Mouse (Mus musculus) spleen, postnatal 10 days (tissue): ENCODE data around the gene Polr2c.

Experiments
- DNase-seq, 2 experiments: peaks; one replicate each; pipeline ENCODE4 v3.0.0; 2021 to 2022; ENCODE audit warnings: low spot score in 2 of 2

The Polr2c gene

DNA sequence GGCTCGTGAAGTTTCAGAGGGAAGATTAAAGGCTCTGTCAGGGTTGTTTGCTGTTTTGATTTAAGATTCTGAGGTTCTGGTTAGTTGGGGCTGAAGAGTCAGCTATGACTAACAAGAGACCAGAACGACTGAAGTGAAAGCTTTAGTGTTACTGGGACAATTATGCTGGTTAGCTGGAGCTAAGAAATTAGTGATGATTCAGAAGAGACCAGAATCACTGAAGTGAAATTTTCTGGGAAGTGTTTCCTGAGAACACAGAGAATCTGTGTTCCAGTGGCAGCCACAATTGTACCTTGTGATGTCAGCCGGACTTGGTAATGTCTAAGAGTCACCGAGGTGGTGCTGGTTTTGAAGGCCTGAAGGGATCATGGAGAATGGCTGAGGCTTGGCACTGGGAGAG is 23.5 kb downstream of the Polr2c start:
- DNase-seq = no peak

DNA sequence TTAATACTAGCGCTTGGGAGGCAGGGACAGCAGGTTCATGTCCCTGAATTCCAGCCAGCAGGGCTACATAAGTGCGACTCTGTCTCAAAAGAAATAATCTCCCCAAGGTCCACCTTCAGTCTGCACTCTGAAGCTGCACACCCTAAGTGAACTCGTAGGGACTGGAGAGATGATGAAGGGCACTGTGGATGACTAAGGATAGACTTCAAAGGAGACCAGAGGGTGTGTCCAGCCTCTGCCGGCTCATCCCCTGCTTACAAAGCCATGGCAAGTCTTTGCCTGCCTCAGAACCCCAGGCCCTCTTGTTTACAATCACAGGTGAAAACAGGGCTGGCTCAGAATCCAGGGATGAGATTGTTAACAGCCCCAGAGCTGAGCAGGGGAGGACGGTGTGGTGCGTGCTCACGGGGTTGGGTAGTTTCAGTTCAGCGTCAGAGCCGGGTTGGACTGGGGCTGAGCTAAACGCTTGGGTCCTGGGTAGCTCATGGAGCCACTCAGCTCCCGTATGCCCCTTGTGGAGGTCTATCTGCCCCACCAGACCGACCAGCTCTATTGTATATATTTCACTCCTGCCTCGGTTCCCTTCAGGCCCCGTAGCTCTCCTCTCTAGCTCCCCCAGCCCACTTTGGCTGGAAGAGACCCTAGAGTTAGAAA is 31.3 kb downstream of the Polr2c start:
- DNase-seq = no peak

DNA sequence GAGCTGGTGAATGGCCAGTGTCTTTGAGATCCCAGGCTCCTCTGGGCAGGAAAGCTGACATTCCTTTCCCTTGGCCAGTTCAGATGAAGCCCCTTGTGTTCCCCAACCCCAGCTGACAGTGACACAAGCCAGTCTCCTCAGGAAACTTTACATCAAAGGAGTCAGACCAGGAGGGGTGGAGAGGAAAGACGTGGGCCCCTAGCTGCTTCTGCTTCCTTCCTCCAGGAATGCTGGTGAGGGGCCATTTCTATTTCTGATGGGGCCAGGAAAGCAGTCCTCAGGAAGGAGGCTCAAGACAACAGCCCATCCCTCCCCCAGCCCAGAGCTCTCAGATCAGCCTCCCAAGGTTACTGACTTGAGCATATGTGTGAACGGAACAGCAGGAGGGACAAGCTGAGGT is 35.7 kb downstream of the Polr2c start:
- DNase-seq = no peak

DNA sequence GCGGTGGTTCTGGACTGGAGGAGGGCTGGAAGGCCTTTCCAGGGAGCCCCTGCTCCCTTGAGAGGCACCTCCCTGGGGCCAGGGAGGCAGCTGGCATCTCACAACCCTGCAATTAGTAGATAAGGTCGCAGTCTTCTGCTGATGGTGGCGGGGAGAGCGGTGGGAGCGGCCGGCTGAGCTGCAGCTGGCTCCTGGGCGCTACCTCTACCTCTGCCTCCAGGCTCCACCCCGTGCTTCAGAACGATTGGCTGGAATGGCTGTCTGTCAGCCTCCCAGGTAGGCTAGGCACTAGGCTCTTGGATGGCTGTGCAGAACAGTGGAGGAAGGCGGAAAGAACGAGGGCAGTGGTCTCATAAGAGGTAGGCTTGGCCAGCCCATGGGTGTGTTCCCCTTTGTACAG is 42.0 kb downstream of the Polr2c start:
- DNase-seq = peak; percentile 81 to 90

DNA sequence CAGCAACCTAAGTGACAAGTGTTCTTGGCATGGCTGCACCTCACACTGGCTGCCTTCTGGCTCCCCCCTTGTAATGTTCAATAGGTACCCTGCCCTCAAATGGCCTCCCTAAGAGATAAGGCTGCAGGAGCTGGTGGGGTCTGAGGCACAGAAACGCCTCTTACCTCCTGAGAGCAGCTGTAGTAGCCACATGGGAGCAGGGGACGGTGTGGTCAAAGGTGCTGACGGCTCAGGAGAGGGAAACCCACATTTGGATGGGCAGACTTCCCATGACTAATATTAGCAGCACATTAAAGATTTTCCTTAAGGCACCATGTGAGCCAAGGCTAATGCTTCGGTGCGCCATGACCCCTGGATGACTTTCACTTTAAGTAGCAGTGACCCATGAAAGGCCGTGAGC is 43.4 kb downstream of the Polr2c start:
- DNase-seq = no peak

DNA sequence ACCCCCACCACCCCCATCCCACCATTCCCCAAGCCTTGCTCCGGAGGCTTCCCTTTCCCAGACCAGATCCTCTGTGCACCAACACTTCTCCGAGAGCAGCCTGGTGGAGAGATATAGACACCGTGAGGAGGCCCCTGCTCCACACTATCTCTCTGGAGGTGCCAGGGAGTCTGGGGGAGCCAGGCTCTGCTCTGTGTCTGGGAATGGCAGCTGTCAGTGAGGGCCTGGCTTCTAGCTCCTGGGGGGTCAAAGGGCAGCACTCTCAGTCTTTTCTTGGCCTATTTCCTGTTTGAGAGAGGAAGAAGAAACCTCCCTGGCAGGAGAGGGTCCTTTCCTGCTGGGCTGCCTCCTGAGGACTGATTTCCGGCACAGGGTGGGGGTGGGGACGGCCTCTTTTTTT is 43.8 kb downstream of the Polr2c start:
- no peak for DNase-seq

DNA sequence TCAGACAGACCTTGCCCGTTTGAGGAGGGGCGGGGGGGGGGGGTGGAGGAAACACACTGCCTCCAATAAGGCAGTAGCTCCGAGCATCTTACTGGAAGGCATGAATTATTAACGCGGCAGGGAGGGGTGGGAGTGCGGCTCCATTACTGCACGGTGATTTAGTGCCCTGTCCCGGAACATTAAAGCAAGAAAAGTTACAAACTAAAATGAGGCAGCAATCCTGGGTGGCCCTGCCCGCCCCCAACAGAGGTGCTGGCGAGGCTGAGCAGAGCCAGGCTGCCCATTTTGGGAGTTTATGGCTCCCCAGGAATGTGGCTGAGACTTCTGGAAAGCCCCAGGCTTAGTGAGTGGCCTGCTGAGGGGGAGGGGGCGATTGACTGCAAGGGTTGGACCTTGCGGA is 46.5 kb downstream of the Polr2c start:
- no peak for DNase-seq

DNA sequence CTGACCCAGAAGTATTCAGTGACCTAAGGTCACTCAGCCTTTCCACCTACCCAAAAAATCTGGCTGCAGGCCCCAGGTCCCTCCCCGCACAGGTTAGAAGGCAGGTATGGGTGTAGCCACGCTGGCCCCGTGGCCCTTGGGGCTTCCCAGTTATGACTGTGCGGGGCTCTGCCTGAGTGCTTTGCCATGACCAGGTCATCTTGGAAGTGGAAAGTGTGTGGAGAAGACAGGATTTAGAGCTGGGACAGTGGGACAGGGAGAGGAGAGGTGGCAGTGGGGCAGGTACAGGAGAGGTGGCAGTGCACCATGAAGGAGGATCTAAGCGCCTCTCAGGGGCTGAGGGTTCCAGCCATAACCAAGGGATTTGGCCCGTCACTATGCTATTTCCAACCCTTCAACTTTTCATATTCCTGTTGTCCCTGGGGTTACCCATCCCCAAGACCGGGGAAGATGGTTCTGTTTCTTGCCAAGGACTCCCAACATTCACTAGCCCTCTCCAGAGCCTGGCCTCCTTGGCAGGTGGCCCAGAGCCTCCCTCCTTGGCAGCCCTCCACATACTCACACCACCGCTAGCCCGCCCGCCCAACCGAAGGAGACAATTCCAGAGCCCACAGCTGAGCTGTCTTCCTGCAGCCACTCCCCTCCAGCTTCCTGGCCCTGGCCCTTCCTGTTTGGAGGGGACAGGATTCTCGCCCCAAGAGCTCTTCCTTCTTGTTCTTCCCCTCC is 47.4 kb downstream of the Polr2c start:
- peak in 1 of 2 experiments; percentile 70 for DNase-seq

DNA sequence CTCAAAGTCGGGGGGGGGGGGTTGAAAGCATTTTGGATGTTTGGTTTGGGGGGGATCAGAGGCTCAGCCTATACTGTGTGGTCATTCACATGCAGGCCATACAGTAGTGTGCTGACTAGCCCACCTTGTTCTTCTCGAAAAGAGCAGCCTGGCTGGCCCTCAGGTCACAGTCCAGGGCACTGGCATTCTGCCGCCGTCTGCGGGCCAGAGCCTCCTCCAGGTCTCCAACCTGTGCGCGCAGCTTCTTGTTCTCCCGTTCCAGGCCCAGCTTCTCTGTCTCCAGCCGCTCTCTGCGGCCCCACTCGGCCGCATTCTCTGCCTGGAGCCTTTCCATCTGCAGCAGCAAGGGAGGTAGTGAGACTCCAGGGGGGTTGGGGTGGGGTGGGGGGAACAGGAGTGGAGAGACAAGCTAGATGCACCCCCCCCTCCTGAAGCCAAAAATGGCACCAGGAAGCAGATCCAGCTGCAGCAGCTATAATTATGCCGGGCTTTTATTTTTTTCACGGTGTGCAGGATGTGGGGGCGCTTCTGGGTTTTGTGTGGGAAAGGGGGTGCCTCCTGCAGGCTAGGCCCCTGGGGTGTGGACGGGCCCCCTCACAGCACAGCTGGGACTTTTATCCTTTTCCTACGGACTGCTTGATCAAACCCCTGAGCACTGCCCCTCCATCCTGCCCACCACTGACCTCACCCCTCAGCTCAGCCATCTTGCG is 50.5 kb downstream of the Polr2c start:
- DNase-seq = no peak

DNA sequence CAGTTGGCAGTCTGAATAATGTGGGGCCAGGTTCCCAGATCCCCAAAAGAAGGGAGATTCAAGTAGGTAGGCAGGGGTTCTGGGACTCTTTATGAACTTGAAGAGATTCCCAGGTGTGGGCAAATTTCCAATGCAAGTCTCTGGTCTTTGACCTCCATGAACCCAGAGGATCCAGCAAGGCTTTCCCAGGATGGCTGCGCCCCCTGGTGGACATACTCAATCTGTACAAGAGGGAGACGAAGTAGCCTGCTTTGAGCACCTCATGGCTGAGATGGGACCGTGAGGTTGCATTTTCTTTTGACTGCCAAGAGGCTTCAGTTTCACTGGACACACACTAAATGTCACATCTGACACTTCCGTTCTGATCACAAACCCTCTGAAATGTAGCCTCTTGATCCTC is 51.6 kb downstream of the Polr2c start:
- DNase-seq = peak; percentile 86 to 92

DNA sequence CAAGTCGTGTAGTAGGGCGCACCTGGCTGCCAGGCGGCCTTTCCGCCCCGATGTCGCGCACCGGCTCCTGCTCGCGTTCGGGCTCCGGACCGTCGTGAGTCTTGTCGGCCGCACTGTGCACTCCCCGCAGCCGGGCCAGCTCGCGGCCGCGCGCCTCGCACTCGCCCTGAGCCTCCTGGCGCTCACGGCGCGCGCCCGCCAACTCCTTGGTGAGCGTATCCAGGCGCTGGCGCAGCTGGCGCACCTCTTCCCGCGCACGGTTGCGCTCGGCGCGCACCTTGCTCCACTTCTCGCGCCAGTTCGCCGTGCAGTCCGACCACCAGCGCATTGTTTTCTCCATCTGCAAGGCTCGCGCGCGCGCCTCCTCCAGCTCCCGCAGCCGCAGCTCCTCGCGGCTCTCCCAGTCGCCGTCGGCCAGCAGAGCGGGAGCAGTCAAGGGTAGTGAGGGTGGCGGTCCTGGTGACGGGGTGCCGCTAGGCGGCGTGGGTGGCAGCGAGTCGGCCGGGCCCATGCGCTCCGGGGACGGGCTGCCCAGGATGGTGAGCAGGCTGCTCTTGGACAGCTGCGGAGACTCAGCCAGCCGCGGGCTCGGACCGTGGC is 55.9 kb downstream of the Polr2c start:
- peak in 1 of 2 experiments; percentile 68 for DNase-seq

DNA sequence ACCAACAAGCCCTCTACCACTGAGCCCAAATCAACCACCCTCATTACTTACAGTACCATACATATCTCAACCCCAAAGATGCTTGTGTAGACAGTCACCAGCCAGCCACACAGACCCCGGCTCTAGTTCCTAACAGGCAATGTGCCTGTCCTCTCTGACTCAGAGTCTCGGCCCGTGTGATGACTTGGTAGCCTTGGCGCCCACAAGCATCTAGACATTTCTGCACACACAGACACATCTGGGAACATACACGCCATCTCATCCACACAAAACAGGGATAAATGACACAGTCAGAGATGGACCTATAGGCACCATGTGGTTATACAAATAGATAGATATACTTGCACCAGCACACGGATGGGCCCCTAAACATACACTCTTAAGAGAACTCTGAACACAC is 57.0 kb downstream of the Polr2c start:
- no peak for DNase-seq

DNA sequence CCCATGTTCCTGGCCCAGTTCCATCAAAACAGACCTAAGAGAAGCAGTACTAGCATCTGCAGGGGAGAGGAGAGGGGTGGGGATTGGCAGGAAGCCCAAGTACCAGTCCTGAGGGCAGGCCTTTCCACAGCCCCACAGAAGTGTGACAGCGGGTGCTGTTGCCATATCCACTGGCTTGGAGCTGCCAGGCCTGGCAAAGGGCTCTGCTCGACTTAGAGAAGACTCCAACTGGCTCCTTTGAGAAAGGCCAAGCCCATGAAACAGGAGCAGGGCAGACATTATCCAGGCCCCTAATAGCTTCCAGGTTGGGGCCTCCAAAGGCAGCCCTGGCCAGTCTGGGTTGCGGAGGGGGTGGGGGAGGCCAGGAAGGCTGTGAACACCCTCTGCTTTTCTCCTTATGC is 57.5 kb downstream of the Polr2c start:
- no peak for DNase-seq

DNA sequence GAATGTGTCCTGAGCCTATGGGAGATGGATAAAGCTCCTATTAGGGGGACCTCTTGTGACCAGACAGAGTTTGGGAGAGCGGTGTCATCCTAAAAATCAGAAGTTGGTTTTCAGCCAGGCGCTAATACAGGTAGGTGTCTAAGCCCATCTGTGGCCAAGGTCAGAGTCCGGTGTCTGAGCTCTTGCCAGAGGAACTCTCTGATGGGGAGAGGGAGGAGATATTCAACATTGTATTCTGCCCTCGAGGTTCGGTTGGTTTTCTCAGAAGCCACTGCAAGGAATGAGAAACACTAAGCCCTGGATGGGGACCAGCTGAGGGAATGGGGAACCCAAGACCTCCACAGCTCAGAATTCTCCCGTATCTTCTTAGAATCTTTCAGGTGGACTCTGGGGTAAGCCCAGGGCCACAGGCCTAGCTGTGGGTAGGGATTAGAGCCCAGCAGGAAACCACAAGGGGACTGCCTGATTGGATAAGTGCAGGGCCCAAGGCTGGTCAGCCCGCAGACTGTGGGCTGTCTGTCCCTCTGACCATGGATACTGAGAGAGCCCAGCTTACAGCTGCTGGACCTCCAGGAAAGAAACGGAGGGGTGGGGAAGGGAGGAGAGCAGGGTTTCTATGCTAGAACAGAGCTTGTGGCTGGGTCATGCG is 59.2 kb downstream of the Polr2c start:
- DNase-seq = no peak

DNA sequence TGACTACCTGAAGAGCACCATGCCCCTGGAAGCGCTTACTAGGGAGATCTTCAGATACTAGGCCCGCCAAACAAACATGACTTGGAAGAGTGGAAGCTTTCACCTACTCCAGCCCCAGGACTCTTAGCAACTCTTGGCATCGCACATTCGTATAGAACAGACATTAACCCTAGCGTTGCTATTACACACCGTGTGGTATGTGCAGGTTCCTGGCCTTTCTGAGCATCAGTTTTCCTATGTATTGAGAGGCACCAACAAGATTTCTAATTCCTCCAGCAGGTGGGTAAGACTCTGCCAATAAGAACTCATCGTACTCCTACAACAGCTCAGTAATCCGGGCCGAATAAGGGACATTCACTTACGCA is 59.7 kb downstream of the Polr2c start:
- no peak for DNase-seq

DNA sequence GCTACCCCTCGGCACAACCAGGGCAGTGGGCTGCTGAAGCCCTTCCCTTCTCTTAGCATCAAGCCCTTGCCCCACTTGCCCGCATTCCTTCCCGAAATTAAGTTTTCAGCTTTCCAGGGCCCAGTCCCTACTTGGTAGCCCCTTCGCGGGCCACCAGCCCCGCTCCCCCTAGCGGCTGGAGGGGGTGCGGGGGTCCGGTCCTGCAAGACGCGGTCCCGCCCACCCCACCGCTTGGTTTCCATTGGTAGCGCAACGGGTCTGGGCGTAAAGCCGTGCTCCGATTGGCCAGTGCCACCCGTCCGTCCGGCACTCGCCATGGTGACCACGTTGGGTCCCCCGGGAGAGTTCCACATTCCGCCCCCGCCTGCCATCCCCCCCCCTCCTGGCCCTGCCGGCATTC is 60.1 kb downstream of the Polr2c start:
- DNase-seq = peak; percentile 54 to 87

DNA sequence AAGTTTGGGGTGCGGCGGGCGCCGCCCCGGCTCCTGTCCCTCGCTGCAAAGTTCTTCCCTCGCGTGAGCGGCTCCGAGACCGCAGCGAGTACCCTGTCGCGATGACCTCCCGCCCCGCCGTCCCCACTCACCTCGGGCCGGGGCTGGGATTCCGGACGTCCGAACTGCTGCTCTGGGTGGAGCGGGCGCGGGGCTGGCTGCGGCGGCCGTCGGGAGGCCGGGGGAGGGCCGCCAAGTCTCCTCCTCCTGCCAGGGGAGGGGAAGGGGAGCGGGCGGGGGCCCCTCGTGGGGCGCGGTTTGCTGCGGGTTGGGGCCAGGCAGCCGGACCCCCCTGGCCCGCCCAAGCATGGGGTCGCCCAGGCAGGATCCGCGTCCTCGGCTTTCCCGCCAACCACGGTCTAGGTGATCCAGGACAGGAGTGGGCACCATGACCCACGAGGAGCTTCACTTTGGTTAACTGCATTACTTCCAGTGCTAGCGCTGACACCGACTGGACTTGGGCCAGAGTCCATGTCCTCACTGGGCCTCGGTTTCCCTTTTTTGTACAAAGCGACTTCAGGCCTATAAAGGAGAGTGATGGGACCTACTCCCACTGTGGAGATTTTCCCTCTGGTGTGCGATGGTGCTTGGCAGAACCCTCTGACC is 60.7 kb downstream of the Polr2c start, which contains the start of gene Ccdc102a:
Ccdc102a (minus strand) TSS at position 248 of the 645 bp plus-strand sequence.
- no peak for DNase-seq

DNA sequence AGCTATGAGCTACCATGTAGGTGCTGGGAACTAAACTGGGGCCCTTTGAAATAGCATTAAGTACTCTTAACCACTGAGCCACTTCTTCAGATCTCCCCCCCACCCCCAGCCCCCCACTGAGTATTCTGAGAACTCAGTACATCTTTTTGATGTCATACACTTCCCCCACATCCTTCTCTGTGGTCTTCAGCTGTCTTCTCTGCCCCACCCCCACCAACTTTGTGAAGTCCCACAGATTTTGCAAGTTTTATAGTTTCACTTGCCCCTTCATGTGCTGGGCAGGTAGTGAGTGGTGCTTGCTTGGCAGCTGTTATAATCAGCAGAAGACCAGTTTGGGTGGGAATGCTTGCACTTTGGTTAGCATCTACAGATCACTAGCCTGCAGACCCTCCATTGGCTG is 62.0 kb downstream of the Polr2c start:
- DNase-seq = no peak

DNA sequence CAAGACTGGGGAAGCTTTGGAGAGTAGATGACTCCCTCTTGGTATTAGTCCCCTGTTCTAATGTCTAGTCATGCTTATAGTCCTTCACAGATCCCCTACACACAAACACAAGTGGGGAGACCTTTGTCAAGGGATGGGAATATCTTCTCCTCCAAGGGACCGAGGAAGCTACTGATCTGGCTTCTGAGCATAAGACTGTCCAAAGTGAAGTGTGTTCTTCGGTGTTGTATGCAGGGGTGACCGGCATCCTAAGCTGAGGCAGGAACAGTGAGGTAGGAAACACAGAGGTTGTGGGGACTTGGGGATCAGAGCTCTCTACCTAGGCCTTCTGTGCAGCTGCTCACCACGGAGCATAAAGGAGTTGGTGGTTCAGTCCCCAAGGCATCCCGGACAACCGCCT is 64.9 kb downstream of the Polr2c start:
- DNase-seq = no peak

DNA sequence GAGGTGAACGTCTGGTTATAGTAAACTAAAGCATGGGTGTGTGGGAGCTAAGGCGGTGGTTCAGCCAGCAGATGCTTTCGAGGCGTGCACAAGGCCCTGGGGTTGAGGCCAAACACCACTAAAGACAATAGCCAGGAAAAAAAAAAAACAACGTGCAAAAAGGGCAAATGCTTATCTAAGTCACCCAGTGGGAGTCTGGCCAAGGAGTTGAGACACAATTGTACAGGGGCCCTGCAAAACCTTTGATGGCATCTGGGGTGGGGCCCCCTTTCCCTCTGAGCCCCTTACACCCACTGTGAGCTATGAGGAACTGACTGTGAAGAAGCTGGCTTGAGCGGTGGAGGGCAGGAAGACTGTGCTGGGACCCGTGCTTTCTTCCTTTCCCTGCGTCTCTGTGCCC is 65.4 kb downstream of the Polr2c start:
- DNase-seq = no peak
